Mouse (Mus musculus): ENCODE results near the gene Pnpla2. TPM values are rescaled to one million over a fixed set of nuclear protein-coding genes. Genes with fewer than 3 reads are reported as not detected.
"Not testable (repeated sequence)": the region's sequence is repeated elsewhere in the genome, so short reads cannot be mapped to it uniquely, and the experiment has no call there.

Gene Pnpla2
- total RNA-seq, 2 experiments from 2014 or later, result 22.9 to 28.8 TPM

DNA sequence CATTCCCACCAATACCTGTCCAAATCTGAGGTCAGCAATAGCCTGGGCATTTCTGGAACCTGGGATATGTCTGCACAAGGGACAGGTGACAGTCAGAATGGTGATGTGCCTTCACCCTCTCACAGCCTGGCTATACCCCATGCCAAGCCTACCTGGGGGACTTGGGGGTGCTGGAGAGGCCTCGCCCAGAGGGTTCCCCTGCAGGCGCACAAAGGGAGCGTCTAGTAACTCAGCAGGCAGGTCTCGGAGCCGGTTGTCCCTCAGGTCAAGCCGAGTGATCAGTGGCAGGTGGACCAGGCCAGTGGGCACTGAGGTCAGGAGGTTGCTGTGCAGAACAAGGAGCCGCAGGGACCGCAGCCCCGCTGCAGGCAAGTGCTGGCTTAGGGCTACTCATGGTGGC lies 13.5 kb upstream of the Pnpla2 start:
- DNase-seq (ENCODE audit: low spot score in 2 of 2), result no peak
- intact Hi-C loops (cut with DNase I), result no loop called here

DNA sequence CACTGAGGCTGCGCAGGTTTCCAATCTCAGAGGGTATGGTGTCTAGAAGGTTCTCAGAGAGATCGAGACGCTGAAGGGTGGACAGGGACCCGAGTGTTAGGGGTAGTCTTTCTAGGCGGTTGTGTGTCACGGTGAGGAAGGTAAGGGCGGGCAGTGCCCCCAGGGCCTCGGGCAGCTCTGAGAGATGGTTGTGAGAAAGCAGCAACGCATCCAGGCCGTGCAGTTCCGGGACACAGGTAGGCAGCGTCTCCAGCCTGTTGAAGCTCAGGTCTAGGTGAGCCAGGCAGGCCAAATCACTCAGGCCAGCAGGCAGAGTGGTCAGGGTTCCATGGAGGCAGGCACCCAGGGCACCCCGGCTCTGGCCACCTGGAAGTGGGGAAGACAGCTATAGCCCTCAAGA lies 12.8 kb upstream of the Pnpla2 start:
- intact Hi-C loops (cut with DNase I), result no loop called here
- DNase-seq (ENCODE audit: low spot score in 2 of 2), result no peak

DNA sequence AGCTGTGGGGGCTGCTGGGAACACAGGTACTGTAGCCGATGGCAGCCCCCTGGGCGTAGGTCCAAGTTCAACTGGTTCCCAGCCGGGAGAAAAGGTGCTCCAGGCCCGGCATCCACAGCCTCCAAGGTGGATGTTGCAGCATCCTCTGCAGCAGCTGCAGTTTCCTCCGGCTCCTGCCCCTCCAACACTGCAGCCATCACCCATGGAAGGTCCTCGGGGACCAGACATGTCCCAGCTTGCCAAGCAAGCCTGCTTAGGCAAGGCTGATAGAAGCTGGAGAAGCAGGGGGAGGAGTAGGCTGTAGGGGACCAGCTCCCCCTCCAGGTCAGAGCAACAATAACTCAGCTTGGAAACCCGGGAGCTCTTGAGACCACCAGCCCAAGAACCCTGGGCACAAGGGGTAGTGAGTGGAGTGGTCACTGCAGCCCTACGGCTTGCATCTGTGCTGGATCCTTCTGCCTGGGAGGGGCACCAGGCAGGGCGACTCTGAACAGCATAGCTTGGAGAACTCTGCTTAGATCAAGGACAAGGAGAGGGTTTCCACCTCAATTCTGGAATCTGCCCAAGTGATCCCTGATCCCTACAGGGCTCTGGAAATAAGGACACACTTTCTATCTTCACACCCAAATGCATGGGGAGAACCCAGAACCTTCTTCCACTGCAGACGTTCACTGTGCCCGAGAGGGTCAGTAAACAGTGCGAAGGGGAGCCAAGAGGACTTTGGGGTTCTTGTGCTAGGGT lies 11.7 kb upstream of the Pnpla2 start:
- intact Hi-C loops (cut with DNase I), result no loop called here
- DNase-seq (ENCODE audit: low spot score in 2 of 2), result no peak

DNA sequence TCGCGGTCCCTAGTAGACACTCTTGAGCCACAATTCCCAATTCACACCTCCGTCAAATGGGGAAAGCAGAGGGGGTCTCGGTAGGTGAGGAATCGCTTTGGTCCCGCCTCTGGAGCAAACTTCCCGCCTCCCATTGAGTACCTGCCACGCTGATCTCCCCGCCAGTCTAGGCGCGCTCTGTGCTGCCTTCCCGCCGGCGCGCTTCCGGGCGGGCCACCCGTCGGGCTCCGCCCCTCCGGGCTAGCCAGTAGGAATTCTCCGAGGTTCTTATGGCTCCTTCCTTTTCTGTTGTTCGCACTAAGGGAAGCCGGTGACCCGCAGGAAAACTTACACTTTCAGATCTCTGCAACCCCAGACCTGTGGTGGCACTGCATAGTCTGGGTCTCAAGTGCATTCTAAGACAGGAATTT lies 11.2 kb upstream of the Pnpla2 start, which contains the start of gene Pidd1:
Gene Pidd1 (minus strand): TSS at position 198 of the 410 bp plus-strand sequence.
- intact Hi-C loops (cut with DNase I), result no loop called here
- DNase-seq (ENCODE audit: low spot score in 2 of 2), result no peak

DNA sequence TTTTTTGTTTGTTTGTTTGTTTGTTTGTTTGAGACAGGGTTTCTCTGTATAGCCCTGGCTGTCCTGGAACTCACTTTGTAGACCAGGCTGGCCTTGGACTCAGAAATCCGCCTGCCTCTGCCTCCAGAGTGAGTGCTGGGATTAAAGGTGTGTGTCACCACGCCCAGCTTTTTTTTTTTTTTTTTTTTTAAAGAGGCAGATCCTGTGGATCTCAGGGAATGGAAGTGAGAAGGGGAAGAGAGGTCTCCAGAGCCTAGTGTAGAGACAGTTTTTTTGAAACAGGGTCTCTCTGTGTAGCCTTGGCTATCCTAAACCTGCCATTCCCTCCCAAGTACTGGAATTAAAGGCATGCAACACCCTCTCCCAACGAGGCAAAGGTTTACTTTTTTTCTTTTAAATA lies 8.6 kb upstream of the Pnpla2 start:
- not testable (repeated sequence) for DNase-seq (ENCODE audit: low spot score in 2 of 2)

DNA sequence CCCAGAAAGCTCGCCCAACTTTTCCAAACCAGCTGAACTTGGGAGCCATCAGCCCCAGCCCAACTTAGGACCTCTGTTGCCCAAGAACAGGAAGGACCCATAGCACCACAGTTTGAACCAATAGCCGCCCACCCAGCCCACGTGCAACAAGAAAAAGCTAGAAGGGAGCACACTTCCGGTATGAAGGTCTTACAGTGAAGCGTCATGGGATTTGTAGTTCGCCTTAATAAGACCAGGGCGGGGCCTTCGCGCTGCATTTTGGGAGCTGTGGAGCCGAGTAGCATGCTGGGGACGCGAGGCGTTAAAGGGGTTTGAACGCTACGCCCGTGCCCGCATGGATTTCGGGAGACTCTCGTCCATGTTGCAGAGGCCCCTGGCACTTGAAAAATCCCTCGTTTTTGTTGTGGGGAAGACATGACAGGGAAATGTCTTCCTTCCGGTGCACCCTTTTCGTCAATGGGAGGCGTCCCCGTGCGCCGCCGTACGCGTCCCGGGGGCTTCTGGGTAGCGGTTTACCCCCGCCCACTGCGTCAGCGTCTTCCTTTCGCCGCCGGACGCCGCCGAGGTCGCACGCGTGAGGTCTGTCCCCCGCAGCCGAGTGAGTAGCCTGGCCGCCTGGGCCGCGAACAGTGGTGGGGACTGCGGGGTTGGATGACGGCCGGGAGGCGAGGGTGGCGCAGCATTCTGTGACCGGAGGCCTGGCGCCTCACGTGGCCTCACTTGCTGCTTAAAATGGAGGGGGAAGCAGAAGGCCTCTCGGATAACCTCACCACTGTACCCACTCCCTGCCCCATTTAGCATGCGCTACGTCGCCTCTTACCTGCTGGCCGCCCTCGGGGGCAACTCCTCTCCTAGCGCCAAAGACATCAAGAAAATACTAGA lies 7.6 kb upstream of the Pnpla2 start, which contains the start of gene Rplp2:
Gene Rplp2 (plus strand): TSS at position 261 of the 882 bp plus-strand sequence.
- DNase-seq (ENCODE audit: low spot score in 2 of 2), result peak; percentile 93 to 94
- intact Hi-C loops (cut with DNase I), result no loop called here

More for the DNA sequence above, 8.6 kb upstream of the Pnpla2 start:
- intact Hi-C loops (cut with DNase I), result not testable (repeated sequence)

DNA sequence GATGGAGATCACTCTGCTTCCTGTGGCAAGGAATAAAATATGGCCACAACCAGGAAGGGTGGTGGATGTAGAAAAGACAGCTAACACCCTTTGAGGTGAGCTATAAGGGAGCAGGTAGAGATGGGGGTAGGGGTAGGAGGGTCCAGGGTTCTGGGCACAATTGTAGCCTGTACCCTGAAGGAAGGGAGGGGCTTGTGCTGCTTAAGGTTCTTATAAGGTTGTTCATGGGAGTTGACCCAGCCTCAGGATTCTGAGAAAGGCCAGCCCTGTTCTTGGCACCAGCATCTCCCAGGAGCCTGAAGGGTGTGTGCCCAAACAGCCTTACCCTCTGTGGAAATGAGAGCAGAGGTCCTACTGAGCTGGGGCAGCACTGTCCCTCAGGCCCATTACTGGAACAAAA lies 3.1 kb upstream of the Pnpla2 start:
- intact Hi-C loops (cut with DNase I), result no loop called here
- no peak for DNase-seq (ENCODE audit: low spot score in 2 of 2)

DNA sequence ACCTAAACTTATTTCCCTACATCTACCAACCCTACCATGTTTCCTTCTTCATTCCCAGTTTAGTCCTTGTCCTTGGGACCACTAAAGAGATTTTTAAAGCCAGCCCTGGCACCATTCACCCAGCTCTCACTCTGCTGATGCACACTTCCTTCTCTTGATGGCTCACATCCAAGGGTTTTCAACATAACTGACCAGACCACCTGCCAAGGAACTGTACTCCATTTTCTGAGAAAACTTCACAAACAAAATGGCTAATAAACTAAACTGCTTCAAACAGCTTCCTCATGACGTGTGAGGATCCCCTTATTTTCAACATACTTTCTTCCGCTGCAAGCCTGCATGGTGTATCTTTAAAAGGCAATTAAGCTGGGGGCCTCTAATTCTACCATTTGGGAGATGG lies 1.4 kb upstream of the Pnpla2 start:
- intact Hi-C loops (cut with DNase I), result no loop called here
- no peak for DNase-seq (ENCODE audit: low spot score in 2 of 2)

DNA sequence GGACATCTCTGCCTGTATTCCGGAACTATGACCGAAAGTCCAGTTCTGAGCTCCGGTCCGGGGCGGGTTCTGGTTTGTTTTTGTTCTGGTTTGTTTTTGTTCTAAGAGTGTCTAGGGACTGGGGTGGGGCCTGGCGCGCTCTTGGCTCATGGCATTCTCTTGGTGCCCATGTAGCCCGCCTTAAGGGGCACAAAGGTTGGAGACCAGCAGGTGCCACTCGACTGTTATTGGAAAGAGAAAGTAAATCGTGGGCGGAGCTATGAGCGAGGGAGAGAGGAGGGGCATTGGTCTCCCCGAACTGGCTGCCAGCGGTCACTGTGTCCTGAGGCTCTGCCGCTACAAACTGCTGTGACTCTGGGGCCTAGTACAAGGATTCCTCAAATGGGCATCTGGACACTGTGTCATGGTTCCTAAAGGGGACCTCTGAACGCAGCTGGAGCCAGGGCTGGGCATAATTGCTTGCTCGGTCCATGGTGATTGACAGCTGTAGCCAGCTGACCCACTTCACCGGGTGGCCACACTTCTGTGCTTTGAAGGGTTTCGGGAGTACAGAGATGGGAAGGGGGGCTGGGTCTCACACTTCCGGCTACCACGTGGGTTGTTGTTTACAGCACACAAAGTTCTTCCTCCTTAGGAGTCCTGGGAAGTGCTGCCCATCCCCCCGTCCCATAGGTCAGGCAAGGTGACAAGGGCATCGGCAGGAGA lies 764 bp downstream of the Pnpla2 start:
- intact Hi-C loops (cut with DNase I), result no loop called here
- DNase-seq (ENCODE audit: low spot score in 2 of 2), result peak; percentile 52 to 79

DNA sequence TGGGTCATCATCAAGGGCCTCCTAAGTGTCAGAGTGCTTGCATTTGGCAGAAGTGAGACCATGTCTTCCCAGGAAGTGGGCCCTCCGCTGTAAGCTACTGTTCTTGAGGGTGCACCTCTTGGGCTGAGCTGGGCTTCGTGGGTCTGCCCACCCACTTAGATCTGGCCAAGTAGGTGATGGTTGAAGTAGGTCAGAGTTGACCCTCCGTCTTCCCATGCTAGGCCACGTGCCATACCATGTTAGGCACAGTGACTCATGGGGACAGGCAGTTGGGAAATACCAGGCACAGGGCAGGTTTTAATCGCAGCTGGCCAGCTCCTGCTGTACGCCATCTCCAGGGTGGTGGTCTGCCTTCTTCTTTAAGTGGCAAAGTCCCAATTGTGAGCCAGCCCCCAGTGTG lies 1.7 kb downstream of the Pnpla2 start:
- intact Hi-C loops (cut with DNase I), result no loop called here

DNA sequence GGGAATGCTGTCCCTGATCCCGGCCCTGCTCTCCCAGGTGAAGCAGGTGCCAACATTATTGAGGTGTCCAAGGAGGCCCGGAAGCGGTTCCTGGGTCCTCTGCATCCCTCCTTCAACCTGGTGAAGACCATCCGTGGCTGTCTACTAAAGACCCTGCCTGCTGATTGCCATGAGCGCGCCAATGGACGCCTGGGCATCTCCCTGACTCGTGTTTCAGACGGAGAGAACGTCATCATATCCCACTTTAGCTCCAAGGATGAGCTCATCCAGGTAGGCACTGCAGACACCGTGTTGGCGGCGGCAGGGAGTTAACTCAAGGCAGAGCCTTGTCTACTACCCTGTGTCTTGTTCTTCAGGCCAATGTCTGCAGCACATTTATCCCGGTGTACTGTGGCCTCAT lies 2.2 kb downstream of the Pnpla2 start:
- intact Hi-C loops (cut with DNase I), result no loop called here
- no peak for DNase-seq (ENCODE audit: low spot score in 2 of 2)

More for the DNA sequence above, 1.7 kb downstream of the Pnpla2 start:
- DNase-seq (ENCODE audit: low spot score in 2 of 2), result no peak

DNA sequence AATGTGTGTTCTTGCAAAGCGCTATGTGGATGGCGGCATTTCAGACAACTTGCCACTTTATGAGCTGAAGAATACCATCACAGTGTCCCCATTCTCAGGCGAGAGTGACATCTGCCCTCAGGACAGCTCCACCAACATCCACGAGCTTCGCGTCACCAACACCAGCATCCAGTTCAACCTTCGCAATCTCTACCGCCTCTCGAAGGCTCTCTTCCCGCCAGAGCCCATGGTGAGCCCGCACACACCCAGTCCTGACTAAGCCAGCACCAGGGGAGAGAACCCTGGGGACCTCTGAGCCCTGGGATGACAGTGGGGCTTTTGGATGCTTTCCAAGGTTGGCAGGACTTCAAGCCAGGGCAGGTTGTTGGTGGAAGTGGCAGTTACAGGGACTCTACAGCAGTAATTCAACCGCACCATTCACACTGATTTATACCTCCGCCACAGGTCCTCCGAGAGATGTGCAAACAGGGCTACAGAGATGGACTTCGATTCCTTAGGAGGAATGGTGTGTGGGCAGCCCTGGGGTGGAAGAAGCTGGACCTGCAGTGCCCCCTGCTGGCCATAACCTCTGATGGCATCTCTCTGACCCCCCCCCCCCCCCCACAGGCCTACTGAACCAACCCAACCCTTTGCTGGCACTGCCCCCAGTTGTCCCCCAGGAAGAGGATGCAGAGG lies 3.1 kb downstream of the Pnpla2 start:
- intact Hi-C loops (cut with DNase I), result no loop called here
- no peak for DNase-seq (ENCODE audit: low spot score in 2 of 2)

DNA sequence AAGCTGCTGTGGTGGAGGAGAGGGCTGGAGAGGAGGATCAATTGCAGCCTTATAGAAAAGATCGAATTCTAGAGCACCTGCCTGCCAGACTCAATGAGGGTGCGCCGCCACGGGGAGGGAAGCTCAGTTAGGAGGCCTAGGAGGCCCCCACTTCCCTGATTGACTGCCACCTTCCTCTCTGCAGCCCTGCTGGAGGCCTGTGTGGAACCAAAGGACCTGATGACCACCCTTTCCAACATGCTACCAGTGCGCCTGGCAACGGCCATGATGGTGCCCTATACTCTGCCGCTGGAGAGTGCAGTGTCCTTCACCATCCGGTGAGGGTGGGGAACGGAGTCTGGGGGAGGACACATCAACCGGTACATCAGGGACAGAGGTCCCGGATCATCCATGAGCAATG lies 3.7 kb downstream of the Pnpla2 start:
- intact Hi-C loops (cut with DNase I), result no loop called here
- DNase-seq (ENCODE audit: low spot score in 2 of 2), result no peak

DNA sequence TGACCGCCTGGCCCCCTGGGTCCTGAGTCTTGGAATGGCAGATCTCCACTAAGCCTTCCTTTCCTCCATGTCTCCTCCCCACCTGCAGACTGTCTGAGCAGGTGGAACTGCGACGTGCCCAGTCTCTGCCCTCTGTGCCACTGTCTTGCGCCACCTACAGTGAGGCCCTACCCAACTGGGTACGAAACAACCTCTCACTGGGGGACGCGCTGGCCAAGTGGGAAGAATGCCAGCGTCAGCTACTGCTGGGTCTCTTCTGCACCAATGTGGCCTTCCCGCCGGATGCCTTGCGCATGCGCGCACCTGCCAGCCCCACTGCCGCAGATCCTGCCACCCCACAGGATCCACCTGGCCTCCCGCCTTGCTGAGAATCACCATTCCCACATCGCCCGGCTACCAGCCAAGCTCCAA lies 4.3 kb downstream of the Pnpla2 start:
- no peak for DNase-seq (ENCODE audit: low spot score in 2 of 2)
- intact Hi-C loops (cut with DNase I), result no loop called here

DNA sequence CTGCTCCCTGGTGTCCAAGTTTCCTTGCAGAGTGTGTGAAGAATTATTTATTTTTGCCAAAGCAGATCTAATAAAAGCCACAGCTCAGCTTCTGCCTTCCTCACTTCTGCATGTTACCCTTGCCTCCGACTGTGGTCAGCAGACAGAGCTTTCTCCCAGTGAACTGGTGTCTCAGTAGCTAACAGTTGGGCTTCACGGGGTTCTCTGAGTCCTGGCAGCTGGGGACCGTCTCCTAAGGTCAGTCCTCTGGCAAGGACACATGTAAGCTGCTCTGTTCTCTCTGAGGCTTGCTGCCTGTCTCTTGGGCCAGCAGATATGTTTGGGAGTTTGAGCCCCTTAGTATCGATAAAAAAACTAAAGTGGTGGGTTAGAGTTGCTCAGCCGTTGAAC lies 5.0 kb downstream of the Pnpla2 start:
- no peak for DNase-seq (ENCODE audit: low spot score in 2 of 2)
- intact Hi-C loops (cut with DNase I), result no loop called here

DNA sequence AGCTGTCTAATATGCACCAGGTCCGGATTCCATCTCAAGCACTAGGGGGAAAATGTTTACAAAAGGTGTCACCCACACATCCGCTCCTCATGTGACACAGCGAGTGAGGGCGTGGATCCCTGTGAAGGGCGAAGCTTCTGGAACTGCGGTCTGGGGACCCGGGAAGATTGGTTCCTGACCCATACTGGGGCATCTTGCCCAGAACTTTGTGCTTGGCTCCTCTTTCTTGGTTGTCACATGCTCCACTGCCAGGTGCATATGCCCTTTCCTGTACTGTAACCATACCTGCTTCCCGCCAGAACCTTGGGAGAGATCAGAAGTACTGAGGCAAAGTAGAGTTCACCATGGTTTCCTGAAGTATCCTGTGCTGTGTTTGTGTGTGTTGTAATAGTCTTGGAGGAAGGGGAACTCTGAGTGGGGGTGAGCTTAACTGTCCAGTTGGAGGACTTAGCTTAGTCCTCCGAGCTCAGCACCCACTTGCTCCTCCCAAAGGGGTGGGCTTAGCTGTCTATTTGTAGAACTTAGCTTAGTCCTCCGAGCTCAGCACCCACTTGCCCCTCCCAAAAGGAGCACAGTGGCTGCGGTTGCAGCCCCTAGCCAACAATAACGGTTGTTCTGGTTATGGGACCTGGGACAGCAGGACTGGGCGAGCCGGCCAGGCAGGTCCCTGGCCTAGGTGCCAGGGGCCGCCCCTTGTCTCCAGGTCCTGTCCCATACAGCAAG lies 5.6 kb downstream of the Pnpla2 start, which contains the start of gene Cracr2b:
Gene Cracr2b (plus strand): TSS at position 704 of the 723 bp plus-strand sequence.
- DNase-seq (ENCODE audit: low spot score in 2 of 2), result no peak
- intact Hi-C loops (cut with DNase I), result no loop called here

DNA sequence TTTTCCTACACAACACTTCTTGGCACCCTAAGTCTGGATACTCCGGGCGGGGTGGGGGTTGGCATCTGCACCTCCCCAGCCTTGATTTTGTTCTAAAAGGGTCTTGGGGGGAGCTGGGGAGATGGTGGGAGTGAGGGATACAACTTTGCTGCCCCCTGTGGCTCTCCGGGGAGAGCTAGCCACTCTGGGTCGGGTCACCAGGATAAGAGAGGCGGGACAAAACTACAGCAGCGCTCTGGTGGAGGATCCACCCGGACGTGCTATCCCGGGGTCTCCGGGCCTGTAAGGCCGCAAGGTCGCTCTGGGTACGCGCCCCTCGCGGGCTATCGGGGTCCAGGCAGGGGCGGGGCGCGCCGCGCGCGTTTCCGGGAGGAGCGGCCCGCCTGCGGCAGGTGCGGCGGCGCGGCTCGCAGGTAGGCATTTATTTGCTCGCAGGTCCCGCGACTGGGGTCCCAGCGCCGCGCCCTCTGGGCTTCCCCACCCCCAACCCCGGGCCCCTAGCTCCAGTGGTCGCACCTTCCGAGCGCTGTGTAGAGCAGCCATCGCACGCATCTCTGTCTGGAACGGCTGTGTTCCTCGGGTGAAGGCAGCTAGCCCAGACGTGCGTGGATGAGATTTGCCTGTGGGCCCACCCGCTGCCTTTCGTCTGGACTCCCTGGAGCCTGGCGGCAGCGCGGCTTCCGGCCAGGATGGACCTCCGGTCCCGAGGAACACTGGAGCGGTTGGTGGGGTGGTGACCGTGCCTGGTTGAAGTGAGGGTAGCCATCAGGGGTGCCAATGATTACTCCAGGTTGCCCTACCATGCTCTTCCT lies 6.7 kb downstream of the Pnpla2 start:
- no peak for DNase-seq (ENCODE audit: low spot score in 2 of 2)
- intact Hi-C loops (cut with DNase I), result no loop called here

DNA sequence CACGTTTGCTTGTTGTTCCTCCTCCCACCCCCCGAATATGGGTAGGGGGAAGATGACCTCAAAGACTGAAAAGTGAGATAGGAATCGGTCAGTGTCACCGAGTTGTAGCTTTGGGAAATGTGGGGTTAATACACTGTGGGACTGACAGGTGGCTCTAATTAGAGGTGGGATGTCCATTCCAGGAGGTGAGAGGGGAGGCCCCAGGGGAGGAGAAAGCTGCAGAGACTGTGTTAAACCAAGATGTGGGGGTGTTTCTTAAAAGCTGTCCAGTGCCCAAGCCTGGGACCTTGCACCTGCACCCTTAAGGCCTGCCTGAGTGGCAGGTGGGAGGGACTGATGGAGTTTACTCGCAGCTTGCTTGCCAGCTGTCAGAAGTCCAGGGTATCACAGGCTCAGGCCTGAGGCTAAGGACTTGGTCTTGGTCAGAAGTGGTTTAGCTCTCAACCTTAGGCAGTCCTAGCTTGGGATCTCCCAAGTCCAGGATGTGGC lies 7.4 kb downstream of the Pnpla2 start:
- DNase-seq (ENCODE audit: low spot score in 2 of 2), result no peak
- intact Hi-C loops (cut with DNase I), result no loop called here
